Mouse (Mus musculus) cortical plate, adult 2 months (tissue): ENCODE results near the gene Whamm.

Source experiments
- CTCF ChIP-seq: fragments of 200-500 bp; IDR thresholded peaks from 2 replicates; pipeline ENCODE4 v1.5.1; 2011; ENCODE audit warnings: mild to moderate bottlenecking, control low read depth, low read length; ENCODE audit not compliant: insufficient read depth; ENCODE audit errors: extremely low read depth
- POLR2A ChIP-seq: fragments of 200-500 bp; IDR thresholded peaks from 2 replicates; pipeline ENCODE4 v1.6.1; 2011; ENCODE audit warnings: mild to moderate bottlenecking, low read length, control low read depth; ENCODE audit not compliant: insufficient read depth; ENCODE audit errors: extremely low read depth

- TF ChIP-seq CTCF, result no peak
- TF ChIP-seq POLR2A, result no peak
Observed at GRCm38 (mm10) chr7:81583512-81583911, 12.4 kb downstream of the Whamm start.
